Mouse (Mus musculus) urinary bladder, postnatal 25 days (tissue): ENCODE data around the gene Olfr859.
"Not testable (repeated sequence)": the region's sequence is repeated elsewhere in the genome, so short reads cannot be mapped to it uniquely, and the experiment has no call there.

ENCODE experiments used
- DNase-seq: peaks from one replicate; pipeline ENCODE4 v3.0.0; 2022; ENCODE audit warnings: low spot score

Gene Olfr859

GRCm38 (mm10) chr9:19804606-19805005 lies at the start of gene Olfr859:
TSS of gene Olfr859 (plus strand) at chr9:19804906.
- not testable (repeated sequence) for DNase-seq

DNA sequence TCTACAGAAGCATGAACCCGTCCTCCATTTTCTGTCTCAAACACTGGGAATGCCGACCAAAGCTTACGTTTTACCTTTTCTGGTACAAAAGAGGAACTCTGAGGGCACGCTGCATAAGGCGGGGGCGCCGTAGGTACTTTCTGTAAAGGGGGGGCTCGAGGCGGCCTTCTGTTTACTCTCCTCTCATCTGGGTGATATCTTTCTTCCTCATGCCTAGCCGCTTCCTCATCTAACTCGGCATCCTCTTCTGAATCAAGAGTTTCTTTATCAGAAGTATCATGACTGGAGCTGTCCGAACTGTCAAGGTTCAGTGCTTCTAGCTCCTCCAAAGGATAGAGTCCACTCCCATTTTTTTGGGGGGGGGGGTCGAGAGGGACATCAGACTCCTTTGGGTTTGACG lies 35.6 kb upstream of the Olfr859 start:
- DNase-seq: no peak

DNA sequence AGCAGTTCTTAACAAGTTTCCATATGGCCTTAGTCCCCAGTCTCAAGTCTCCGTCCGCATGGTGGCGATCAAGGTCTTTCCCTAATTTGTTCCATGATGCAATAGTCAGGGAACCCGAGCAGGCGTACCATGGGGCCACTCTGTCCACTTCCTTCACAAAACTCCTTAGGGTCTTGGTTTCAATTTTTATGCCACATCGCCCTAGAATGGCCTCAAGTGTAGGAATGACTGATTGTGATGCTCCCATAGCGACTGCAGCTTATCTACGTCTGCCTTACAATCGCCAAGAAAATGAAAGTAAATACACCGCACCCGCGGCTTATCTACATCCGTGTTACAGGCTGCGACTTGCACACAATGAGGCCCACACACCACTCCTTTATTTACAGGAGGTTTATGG lies 35.0 kb upstream of the Olfr859 start:
- DNase-seq: no peak

- no peak for DNase-seq
Observed at GRCm38 (mm10) chr9:19779983-19780382, 24.7 kb upstream of the Olfr859 start, which contains the start of gene Olfr58. TSS of gene Olfr58 (plus strand) at chr9:19780283.

DNA sequence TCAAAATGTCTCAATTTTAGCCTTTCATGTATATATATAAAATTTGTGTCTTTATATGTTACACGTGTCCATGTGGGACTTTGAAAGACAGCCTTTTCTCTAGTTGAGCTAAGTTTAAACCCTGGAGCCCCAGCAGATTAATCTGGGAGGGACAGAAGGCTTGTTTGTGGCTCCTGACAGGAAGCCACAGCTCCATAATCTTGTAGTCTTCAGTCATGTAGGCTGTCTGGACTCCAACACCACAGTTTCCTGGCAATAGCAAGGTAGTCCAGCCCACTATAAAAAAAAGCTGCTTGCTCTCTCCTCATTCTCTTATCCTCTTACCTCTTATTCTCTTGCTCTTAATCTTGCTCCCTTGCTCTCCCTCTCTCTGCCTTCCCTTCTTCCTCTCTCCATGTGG lies 1.7 kb upstream of the Olfr859 start:
- DNase-seq: no peak

GRCm38 (mm10) chr9:19849647-19850046 lies 44.9 kb downstream of the Olfr859 start, which contains the start of gene Olfr860:
TSS of gene Olfr860 (minus strand) at chr9:19849747.
- no peak for DNase-seq
